Mouse (Mus musculus): ENCODE data around the gene Ptprj. TPM values are rescaled to one million over a fixed set of nuclear protein-coding genes. Genes with fewer than 3 reads are reported as not detected.

Gene Ptprj
- polyA plus RNA-seq, 1 experiment from 2014 or later = 3.5 TPM

DNA sequence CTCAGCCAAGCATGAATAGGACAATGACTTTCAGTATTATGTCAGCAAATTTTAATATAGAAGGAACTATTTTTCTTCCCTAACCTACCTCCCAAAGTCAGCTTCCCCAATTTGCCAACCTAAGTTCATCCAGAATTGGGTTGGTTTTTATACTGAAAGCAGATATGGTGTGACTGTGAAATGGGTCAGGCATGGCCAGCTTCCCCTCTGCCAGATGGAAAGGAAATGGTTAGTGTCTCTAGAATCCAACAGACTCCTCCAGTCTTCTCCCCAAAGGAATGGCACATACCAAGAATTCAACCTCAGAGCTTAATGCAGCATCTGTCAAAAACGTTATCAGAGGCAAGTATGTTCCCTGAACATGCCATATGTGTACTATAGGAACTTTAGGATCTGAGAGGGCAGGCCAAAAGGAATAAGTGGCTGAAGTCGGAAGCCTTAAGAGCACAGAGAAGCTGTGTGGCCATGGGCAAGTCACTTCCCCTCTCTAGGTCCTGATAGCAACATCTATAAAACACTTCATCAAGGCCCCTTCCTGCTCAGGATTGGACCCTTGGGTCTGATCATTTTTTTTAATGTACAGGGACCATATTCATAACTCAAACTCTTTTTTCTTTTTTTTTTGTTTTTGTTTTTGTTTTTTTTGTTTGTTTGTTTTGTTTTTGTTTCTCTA is 21.3 kb downstream of the Ptprj start:
- Histone ChIP-seq H3K36me3 (ENCODE audit: control insufficient read depth, insufficient read depth, low read length) (no peaks in the 10 kb centered on the region), H3K4me1 (ENCODE audit: control insufficient read depth, insufficient read depth, low read length) (peaks cover 6% of the 10 kb centered on the region), H3K4me2 (ENCODE audit: low read length) (no peak overlapping the region), H3K27ac (ENCODE audit: low read depth, low read length) (no peak overlapping the region), H3K9ac (ENCODE audit: low read length) (no peak overlapping the region), H3K27me3 (replicated peaks; ENCODE audit: control insufficient read depth, insufficient read depth, low read length) (no peaks in the 10 kb centered on the region), H3K4me3 (ENCODE audit: low read depth, low read length) (no peak overlapping the region), H3K9me3 (replicated peaks; ENCODE audit: control insufficient read depth, low read length) (no peaks in the 10 kb centered on the region)
- no peak for DNase-seq (ENCODE audit: low spot score)
- WGBS = 84% methylated on average over 2 of the region's 2 CpGs
- no peak for ATAC-seq

DNA sequence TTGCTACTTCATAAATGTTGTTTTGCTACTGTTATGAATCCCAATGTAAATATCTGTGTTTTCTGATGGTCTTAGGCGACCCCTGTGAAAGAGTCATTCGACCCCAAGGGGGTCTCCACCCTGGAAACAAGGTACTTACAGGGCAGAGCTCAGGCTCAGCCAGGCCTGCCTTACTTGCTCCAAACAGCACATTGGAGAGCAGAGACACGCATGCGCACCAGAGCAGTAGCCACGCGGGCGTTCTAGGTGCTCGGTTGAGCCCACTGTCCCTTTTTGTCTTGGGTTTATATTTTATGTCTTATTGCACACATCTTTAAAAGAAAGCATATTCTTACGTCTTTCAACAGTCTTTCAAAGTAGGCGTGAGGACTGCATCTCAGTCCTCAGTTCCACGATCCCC is 22.1 kb downstream of the Ptprj start:
- WGBS = 92% methylated on average over 11 of the region's 11 CpGs
- Histone ChIP-seq H3K4me2 (ENCODE audit: low read length) (no peak overlapping the region), H3K4me1 (ENCODE audit: control insufficient read depth, insufficient read depth, low read length) (peaks cover 6% of the 10 kb centered on the region), H3K9me3 (replicated peaks; ENCODE audit: control insufficient read depth, low read length) (no peaks in the 10 kb centered on the region), H3K4me3 (ENCODE audit: low read depth, low read length) (no peak overlapping the region), H3K9ac (ENCODE audit: low read length) (no peak overlapping the region), H3K36me3 (ENCODE audit: control insufficient read depth, insufficient read depth, low read length) (no peaks in the 10 kb centered on the region), H3K27me3 (replicated peaks; ENCODE audit: control insufficient read depth, insufficient read depth, low read length) (no peaks in the 10 kb centered on the region), H3K27ac (ENCODE audit: low read depth, low read length) (no peak overlapping the region)
- no peak for ATAC-seq
- no peak for DNase-seq (ENCODE audit: low spot score)

DNA sequence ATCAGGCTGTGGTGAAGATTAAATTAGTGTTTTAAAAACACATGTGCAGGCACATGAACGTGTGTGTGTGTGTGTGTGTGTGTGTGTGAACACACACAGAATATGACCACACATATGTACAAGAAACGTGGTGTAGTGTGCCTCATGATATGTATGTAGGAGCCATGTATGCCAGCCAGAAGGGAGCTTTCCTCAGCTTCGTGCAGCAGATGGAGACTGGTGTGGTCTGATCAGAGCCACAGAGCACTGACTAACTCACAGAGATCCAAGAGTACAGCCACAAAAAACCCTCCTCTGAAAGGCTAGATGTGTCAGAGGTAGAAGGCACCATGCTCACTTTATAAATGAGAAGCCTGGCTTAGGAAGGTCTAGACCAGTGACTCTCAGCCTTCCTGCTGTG is 22.5 kb downstream of the Ptprj start:
- DNase-seq (ENCODE audit: low spot score) (no peak), ATAC-seq (no peak)
- H3K9ac ChIP-seq (ENCODE audit: low read length) = no peak overlapping the region
- H3K27me3 ChIP-seq (replicated peaks; ENCODE audit: control insufficient read depth, insufficient read depth, low read length) = no peaks in the 10 kb centered on the region
- H3K4me1 ChIP-seq (ENCODE audit: control insufficient read depth, insufficient read depth, low read length) = peaks cover 6% of the 10 kb centered on the region
- no peaks in the 10 kb centered on the region for H3K36me3 ChIP-seq (ENCODE audit: control insufficient read depth, insufficient read depth, low read length)
- H3K4me2 ChIP-seq (ENCODE audit: low read length) = no peak overlapping the region
- 78% methylated on average over 3 of the region's 3 CpGs for WGBS
- no peak overlapping the region for H3K4me3 ChIP-seq (ENCODE audit: low read depth, low read length)
- no peak overlapping the region for H3K27ac ChIP-seq (ENCODE audit: low read depth, low read length)
- H3K9me3 ChIP-seq (replicated peaks; ENCODE audit: control insufficient read depth, low read length) = no peaks in the 10 kb centered on the region

DNA sequence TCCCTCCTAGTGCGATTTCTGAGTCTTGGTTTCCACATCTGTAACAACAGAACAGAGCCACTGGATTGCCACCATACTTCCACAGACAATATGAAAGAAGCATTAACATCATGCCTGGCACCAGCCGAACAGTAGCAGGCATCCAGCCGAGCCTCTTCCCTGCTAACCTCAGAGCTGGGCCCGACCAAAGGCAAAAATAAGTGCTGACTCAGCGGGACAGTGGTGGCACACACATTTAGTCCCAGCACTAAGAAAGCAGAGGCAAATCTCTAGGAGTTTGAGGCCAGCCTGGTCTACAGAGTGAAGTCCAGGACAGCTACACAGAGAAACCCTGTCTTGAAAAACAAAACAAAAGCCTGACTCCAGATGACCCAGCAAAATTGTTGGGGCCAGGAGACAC is 24.7 kb downstream of the Ptprj start:
- DNase-seq (ENCODE audit: low spot score) (no peak), ATAC-seq (no peak)
- Histone ChIP-seq H3K4me3 (ENCODE audit: low read depth, low read length) (no peak overlapping the region), H3K4me2 (ENCODE audit: low read length) (no peak overlapping the region), H3K27me3 (replicated peaks; ENCODE audit: control insufficient read depth, insufficient read depth, low read length) (no peaks in the 10 kb centered on the region), H3K9ac (ENCODE audit: low read length) (no peak overlapping the region), H3K4me1 (ENCODE audit: control insufficient read depth, insufficient read depth, low read length) (peaks cover 6% of the 10 kb centered on the region), H3K36me3 (ENCODE audit: control insufficient read depth, insufficient read depth, low read length) (no peaks in the 10 kb centered on the region), H3K27ac (ENCODE audit: low read depth, low read length) (no peak overlapping the region), H3K9me3 (replicated peaks; ENCODE audit: control insufficient read depth, low read length) (no peaks in the 10 kb centered on the region)
- 90% methylated on average over 5 of the region's 5 CpGs for WGBS

DNA sequence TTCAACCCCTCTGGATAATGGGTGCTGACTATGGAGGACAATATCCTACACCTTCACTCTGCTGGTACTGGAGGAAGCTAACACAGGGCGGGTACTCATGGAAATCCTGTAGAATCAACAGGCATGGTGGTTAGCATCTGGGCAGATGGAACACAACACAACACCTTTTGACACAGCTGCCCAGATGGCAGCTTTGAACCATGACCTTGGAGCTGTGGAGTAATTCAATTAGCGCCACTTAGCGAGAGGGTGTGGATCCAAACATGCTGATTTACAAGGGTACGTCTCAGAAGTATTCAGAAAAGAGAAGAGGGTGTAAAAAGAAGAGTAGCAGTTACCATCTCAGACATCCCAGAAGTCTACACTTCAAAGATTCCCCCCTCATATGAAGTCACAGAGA is 25.6 kb downstream of the Ptprj start:
- H3K27ac ChIP-seq (ENCODE audit: low read depth, low read length) = no peak overlapping the region
- ATAC-seq (no peak), DNase-seq (ENCODE audit: low spot score) (no peak)
- H3K4me3 ChIP-seq (ENCODE audit: low read depth, low read length) = no peak overlapping the region
- H3K36me3 ChIP-seq (ENCODE audit: control insufficient read depth, insufficient read depth, low read length) = no peaks in the 10 kb centered on the region
- no peak overlapping the region for H3K9ac ChIP-seq (ENCODE audit: low read length)
- WGBS = 84% methylated on average over 4 of the region's 4 CpGs
- no peaks in the 10 kb centered on the region for H3K27me3 ChIP-seq (replicated peaks; ENCODE audit: control insufficient read depth, insufficient read depth, low read length)
- no peaks in the 10 kb centered on the region for H3K4me1 ChIP-seq (ENCODE audit: control insufficient read depth, insufficient read depth, low read length)
- H3K4me2 ChIP-seq (ENCODE audit: low read length) = no peak overlapping the region
- no peaks in the 10 kb centered on the region for H3K9me3 ChIP-seq (replicated peaks; ENCODE audit: control insufficient read depth, low read length)

DNA sequence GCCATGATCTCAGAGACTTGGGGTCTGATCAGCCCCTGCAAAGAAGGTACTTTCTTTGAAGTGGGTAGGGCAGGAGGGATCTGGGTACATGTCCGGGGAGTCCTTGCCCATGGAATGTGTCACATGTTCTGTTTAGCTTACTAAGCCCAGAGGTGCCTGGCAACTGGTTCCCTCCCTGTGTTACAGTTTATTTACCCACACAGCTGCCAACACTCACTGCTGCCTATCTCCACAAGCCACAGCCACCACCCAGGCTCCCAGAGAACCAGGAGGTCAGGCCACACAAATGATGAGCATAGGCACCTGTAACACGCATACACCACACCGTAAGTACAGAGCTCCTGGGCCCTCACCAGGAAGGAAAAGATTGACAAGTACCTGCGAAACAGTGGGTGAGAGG is 26.6 kb downstream of the Ptprj start:
- no peak for DNase-seq (ENCODE audit: low spot score)
- Histone ChIP-seq H3K27me3 (replicated peaks; ENCODE audit: control insufficient read depth, insufficient read depth, low read length) (no peaks in the 10 kb centered on the region), H3K4me1 (ENCODE audit: control insufficient read depth, insufficient read depth, low read length) (no peaks in the 10 kb centered on the region), H3K36me3 (ENCODE audit: control insufficient read depth, insufficient read depth, low read length) (no peaks in the 10 kb centered on the region), H3K27ac (ENCODE audit: low read depth, low read length) (no peak overlapping the region), H3K4me3 (ENCODE audit: low read depth, low read length) (no peak overlapping the region), H3K9me3 (replicated peaks; ENCODE audit: control insufficient read depth, low read length) (no peaks in the 10 kb centered on the region), H3K4me2 (ENCODE audit: low read length) (no peak overlapping the region), H3K9ac (ENCODE audit: low read length) (no peak overlapping the region)
- WGBS = 92% methylated on average over 4 of the region's 4 CpGs
- no peak for ATAC-seq

DNA sequence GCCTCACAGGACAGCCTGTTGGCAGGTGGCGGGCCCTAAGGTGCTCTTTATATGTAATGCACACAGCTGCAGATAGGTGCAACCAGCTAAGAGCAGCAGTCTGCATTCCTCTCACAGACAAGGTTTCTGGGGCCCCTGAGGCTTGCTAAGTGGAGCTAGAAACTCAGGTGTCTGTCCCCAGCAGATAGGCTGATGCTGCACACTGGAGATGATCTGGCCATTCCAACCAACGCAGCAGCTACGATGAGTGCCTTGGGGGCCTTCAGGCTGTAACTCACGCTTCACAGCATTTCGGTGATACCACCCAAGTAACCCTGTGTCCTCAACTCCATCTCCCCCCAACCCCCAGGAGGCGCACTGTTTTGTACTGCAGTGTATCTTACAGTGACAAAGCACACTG is 29.8 kb downstream of the Ptprj start:
- no peak overlapping the region for H3K4me2 ChIP-seq (ENCODE audit: low read length)
- no peak overlapping the region for H3K27ac ChIP-seq (ENCODE audit: low read depth, low read length)
- 95% methylated on average over 6 of the region's 6 CpGs for WGBS
- H3K4me1 ChIP-seq (ENCODE audit: control insufficient read depth, insufficient read depth, low read length) = peaks cover 6% of the 10 kb centered on the region; the same call in 1 of the 2 replicates
- no peak for DNase-seq (ENCODE audit: low spot score)
- no peaks in the 10 kb centered on the region for H3K9me3 ChIP-seq (replicated peaks; ENCODE audit: control insufficient read depth, low read length)
- ATAC-seq = 0 out of 2 replicates have a peak, but pooled peaks have one; percentile 32
- no peaks in the 10 kb centered on the region for H3K36me3 ChIP-seq (ENCODE audit: control insufficient read depth, insufficient read depth, low read length)
- no peak overlapping the region for H3K9ac ChIP-seq (ENCODE audit: low read length)
- no peaks in the 10 kb centered on the region for H3K27me3 ChIP-seq (replicated peaks; ENCODE audit: control insufficient read depth, insufficient read depth, low read length)
- H3K4me3 ChIP-seq (ENCODE audit: low read depth, low read length) = no peak overlapping the region

DNA sequence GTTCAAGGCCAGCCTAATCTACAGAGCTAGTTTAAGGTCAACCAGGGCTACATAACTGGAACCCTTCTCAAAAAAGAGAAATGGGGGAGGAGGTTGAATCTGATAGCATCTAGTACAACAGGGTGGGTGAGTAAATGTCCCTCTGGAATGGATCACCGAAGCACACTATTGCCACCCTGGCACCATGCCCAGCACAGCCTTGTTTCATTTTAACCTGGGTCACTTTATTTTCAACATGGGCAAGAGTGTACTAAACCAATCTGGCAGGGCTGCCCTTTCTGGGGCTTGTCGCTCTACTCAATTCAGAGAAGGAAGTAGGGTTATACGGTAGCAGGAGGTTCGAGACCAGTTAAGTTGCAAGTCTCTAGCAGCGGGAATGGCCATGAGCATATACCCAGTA is 31.9 kb downstream of the Ptprj start:
- Histone ChIP-seq H3K27me3 (replicated peaks; ENCODE audit: control insufficient read depth, insufficient read depth, low read length) (no peaks in the 10 kb centered on the region), H3K4me3 (ENCODE audit: low read depth, low read length) (no peak overlapping the region), H3K4me1 (ENCODE audit: control insufficient read depth, insufficient read depth, low read length) (peaks cover 6% of the 10 kb centered on the region; the same call in 1 of the 2 replicates), H3K4me2 (ENCODE audit: low read length) (no peak overlapping the region), H3K9ac (ENCODE audit: low read length) (no peak overlapping the region), H3K36me3 (ENCODE audit: control insufficient read depth, insufficient read depth, low read length) (no peaks in the 10 kb centered on the region), H3K9me3 (replicated peaks; ENCODE audit: control insufficient read depth, low read length) (no peaks in the 10 kb centered on the region), H3K27ac (ENCODE audit: low read depth, low read length) (no peak overlapping the region)
- no peak for ATAC-seq
- 86% methylated on average over 5 of the region's 5 CpGs for WGBS
- no peak for DNase-seq (ENCODE audit: low spot score)

DNA sequence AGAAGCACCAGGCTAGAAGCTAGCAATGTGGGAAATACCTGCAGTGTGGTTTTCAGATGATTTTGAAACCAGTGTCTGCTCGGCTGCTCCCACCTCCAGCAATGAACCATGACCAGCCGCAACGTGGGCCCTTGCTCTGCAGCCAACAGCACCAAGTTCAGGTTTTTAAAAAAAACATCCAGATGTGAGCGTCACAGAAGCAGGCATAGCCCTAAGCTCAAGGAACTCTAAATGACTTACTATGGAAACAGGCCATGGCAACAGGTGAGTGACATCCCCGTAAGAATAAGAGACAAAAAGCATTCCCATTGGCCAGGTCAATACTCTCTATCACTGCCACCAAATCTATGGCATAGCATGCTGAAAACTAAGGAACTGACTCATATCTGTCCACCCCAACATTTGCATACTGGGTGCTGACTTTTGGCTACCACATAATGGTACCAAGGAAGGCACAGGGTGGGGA is 33.3 kb downstream of the Ptprj start:
- ATAC-seq = no peak
- Histone ChIP-seq H3K9ac (ENCODE audit: low read length) (no peak overlapping the region), H3K4me2 (ENCODE audit: low read length) (no peak overlapping the region), H3K27me3 (replicated peaks; ENCODE audit: control insufficient read depth, insufficient read depth, low read length) (no peaks in the 10 kb centered on the region), H3K36me3 (ENCODE audit: control insufficient read depth, insufficient read depth, low read length) (no peaks in the 10 kb centered on the region), H3K9me3 (replicated peaks; ENCODE audit: control insufficient read depth, low read length) (no peaks in the 10 kb centered on the region), H3K4me3 (ENCODE audit: low read depth, low read length) (no peak overlapping the region), H3K4me1 (ENCODE audit: control insufficient read depth, insufficient read depth, low read length) (peaks cover 6% of the 10 kb centered on the region; the same call in 1 of the 2 replicates), H3K27ac (ENCODE audit: low read depth, low read length) (no peak overlapping the region)
- DNase-seq (ENCODE audit: low spot score) = no peak
- WGBS = 94% methylated on average over 5 of the region's 5 CpGs
